Mouse (Mus musculus) heart, embryonic 15.5 days (tissue): ENCODE measurements around the gene Gm11037. TPM values are rescaled to one million over a fixed set of nuclear protein-coding genes. Genes with fewer than 3 reads are reported as not detected.
A peak's percentile ranks its signal among the peaks of the same experiment; 100 is the strongest.

Source experiments
- ATAC-seq: fragments of 200-750 bp; cut with Nextera tagmentation; replicated peaks from 2 replicates; pipeline ENCODE4 v1.8.0; 2017; ENCODE audit warnings: low read depth, moderate TSS enrichment; ENCODE audit not compliant: insufficient number of reproducible peaks, insufficient read depth, low FRiP score
- H3K27ac ChIP-seq: fragments of 300-500 bp; sonication (generic); 2 replicates; pipeline ENCODE4 v1.5.1; 2015; ENCODE audit warnings: mild to moderate bottlenecking, inconsistent platforms
- H3K27me3 ChIP-seq: fragments of 300-500 bp; sonication (generic); 2 replicates; pipeline ENCODE4 v1.6.1; 2015; ENCODE audit warnings: inconsistent platforms
- H3K36me3 ChIP-seq: fragments of 300-500 bp; sonication (generic); 2 replicates; pipeline ENCODE4 v1.6.1; 2015; ENCODE audit warnings: mild to moderate bottlenecking, inconsistent platforms
- H3K4me1 ChIP-seq: fragments of 300-500 bp; sonication (generic); replicated peaks from 2 replicates; pipeline ENCODE4 v1.6.1; 2015; ENCODE audit warnings: inconsistent platforms
- H3K4me2 ChIP-seq: fragments of 300-500 bp; sonication (generic); 2 replicates; pipeline ENCODE4 v1.6.1; 2015; ENCODE audit warnings: inconsistent platforms, mild to moderate bottlenecking, moderate library complexity
- H3K4me3 ChIP-seq: fragments of 300-500 bp; sonication (generic); 2 replicates; pipeline ENCODE4 v1.5.1; 2015; ENCODE audit warnings: mild to moderate bottlenecking, inconsistent platforms
- H3K9ac ChIP-seq: fragments of 300-500 bp; sonication (generic); 2 replicates; pipeline ENCODE4 v1.6.1; 2015; ENCODE audit warnings: mild to moderate bottlenecking, inconsistent platforms
- H3K9me3 ChIP-seq: fragments of 300-500 bp; sonication (generic); replicated peaks from 2 replicates; pipeline ENCODE4 v1.6.1; 2016; ENCODE audit warnings: inconsistent platforms
- WGBS: fragments of 180-500 bp; shearing (Covaris S2); methylation state at CpG from one replicate; pipeline ENCODE4 v1.1.7; 2015; ENCODE audit warnings: mixed read lengths; 5-methylcytosine and 5-hydroxymethylcytosine counted together
- polyA plus RNA-seq: library from polyadenylated mRNA; unstranded; fragments of >200 nt; fragmentation: Nextera tagmentation; extraction: Ambion mirVana; gene quantifications from 2 replicates; pipeline ENCODE4 v1.2.1, GENCODE M21; 2015

The Gm11037 gene
- polyA plus RNA-seq, 1 experiment from 2014 or later, result not detected

DNA sequence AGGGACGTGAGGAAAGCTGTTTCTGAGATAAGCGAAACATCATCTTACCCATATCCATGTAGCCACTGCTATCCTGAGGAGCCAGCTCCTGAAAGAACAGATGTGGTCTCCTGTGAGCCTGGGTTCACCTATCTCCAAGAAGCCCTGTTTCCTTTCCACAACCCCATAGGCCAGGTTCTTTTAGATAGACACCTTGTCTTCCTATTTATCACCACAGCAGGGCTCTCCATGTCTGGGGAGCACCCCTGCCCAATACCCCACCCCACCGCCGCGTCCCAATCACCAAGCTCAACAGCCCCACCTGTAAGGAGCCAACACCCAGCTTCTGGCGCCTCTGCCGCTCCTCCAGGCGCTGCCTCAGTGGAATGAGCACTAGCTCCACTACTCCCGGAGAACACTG lies 39.0 kb downstream of the Gm11037 start:
- H3K36me3 ChIP-seq, result no peaks in the 10 kb centered on the region
- H3K9me3 ChIP-seq, result no peaks in the 10 kb centered on the region
- no peak overlapping the region for H3K4me2 ChIP-seq
- H3K4me3 ChIP-seq, result no peak overlapping the region
- no peak overlapping the region for H3K9ac ChIP-seq
- peaks cover 42% of the 10 kb centered on the region for H3K27me3 ChIP-seq
- 44% methylated on average over 9 of the region's 9 CpGs for WGBS
- no peak for ATAC-seq
- no peak overlapping the region for H3K27ac ChIP-seq
- H3K4me1 ChIP-seq, result peaks cover 30% of the 10 kb centered on the region

DNA sequence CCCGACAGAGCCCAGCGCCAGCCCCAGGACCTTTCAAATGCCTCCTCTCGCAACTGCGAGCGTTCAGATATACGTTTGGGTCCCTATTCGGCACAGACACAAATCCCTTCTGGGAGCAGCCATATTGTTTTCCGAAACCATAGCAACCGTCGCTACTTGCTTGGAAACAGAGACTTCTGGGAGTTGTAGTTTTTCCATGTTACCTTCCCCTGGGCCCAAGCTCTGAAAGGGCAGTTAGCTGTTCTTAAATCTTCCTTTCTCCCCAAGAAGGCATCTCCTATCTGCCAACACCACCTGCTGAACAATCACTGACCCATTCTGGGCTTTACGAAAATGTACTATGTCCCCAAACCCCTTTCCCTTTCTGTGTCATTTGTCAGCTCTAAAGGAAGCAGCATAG lies 41.4 kb downstream of the Gm11037 start:
- no peak overlapping the region for H3K27ac ChIP-seq
- peak overlapping the region; percentile 76 for H3K4me2 ChIP-seq
- H3K36me3 ChIP-seq, result no peaks in the 10 kb centered on the region
- no peaks in the 10 kb centered on the region for H3K9me3 ChIP-seq
- H3K27me3 ChIP-seq, result peaks cover 38% of the 10 kb centered on the region
- peak overlapping the region; percentile 42 for H3K4me3 ChIP-seq
- peaks cover 52% of the 10 kb centered on the region for H3K4me1 ChIP-seq
- WGBS, result 5% methylated on average over 11 of the region's 11 CpGs
- no peak overlapping the region for H3K9ac ChIP-seq
- peak; percentile 47; the same call in 1 of the 2 replicates for ATAC-seq

DNA sequence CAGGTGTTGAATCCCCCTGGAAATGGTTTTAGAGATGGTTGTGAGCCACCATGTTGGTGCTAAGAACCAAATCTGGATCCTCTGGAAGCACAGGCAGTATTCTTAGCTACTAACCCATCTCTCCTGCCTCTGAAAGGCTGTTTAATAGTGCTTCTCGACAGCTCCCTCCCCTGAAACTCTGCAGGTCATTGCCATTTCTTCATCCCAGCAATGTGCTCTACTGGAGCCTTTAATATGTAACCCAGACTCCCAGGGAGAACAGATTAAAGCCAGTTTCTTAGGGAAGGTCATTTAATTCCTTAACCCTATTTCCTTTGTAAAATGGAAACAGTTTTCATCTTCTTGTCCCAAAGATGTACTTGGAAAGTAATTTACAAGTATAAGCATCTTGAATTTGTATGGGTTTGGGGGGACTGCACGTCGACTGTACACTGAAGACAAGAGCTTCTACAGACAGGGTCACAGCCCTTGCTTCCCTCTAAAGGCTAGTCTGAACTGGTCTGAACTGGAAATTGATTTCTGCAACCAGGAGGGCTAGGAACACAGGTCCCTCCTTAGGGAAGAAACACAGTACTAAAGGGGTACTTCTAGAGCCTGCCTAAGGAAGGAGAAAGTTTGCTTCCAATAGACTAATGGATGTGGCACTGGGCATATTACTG lies 42.1 kb downstream of the Gm11037 start:
- no peak overlapping the region for H3K9ac ChIP-seq
- peaks cover 35% of the 10 kb centered on the region for H3K27me3 ChIP-seq
- no peak overlapping the region for H3K4me3 ChIP-seq
- H3K9me3 ChIP-seq, result no peaks in the 10 kb centered on the region
- peaks cover 56% of the 10 kb centered on the region for H3K4me1 ChIP-seq
- H3K36me3 ChIP-seq, result no peaks in the 10 kb centered on the region
- WGBS, result 79% methylated on average over 3 of the region's 3 CpGs
- no peak overlapping the region for H3K4me2 ChIP-seq
- no peak for ATAC-seq
- H3K27ac ChIP-seq, result no peak overlapping the region

DNA sequence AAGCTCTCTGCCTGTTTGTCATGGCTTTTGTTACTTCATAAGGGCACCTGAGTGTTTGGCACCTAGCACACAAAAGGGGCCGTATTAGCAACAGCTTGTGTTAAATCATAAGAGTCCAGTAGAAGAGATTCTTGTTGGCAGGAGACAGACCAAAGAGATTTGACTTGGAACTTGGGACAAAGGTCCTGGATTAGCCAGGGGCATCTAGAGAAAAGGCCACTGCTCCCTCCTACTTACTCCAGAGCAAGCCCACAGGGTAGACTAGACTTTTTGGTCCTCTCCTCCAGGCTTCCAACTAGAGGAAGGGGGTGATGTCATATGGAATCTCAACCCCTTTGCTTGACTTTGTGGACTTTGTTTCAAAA lies 42.6 kb downstream of the Gm11037 start:
- Histone ChIP-seq H3K4me2 (0 out of 2 replicates have a peak overlapping the region, but pooled peaks have one; percentile 93), H3K9me3 (no peaks in the 10 kb centered on the region), H3K4me1 (peaks cover 55% of the 10 kb centered on the region), H3K4me3 (no peak overlapping the region), H3K9ac (no peak overlapping the region), H3K27ac (no peak overlapping the region), H3K27me3 (peaks cover 30% of the 10 kb centered on the region), H3K36me3 (no peaks in the 10 kb centered on the region)
- 98% methylated on average over 1 of the region's 1 CpGs for WGBS
- ATAC-seq, result no peak

DNA sequence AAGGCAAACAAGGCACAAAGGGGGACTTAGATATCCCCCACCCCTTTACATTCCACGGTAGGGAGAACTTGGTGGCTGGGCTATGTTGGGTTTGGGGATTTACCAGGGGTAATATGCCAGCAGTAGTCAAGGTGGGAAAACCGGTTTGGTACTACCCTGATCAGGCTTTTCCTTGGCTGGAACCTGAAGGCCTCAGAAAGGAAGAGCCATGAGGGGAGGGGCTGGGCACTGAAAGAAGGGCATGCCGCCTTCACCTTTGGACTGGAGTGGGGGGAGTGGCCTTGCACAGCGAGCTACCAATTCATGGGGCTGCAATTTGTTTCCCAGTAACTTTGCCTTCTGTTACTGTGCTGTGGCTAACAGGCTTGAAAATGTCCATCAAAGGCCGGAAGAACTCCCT lies 43.2 kb downstream of the Gm11037 start:
- peaks cover 25% of the 10 kb centered on the region for H3K27me3 ChIP-seq
- no peaks in the 10 kb centered on the region for H3K36me3 ChIP-seq
- H3K4me3 ChIP-seq, result no peak overlapping the region
- 60% methylated on average over 5 of the region's 5 CpGs for WGBS
- no peak overlapping the region for H3K9ac ChIP-seq
- no peaks in the 10 kb centered on the region for H3K9me3 ChIP-seq
- no peak overlapping the region for H3K27ac ChIP-seq
- H3K4me2 ChIP-seq, result peak overlapping the region; percentile 93; the same call in 1 of the 2 replicates
- no peak for ATAC-seq
- H3K4me1 ChIP-seq, result peaks cover 51% of the 10 kb centered on the region

DNA sequence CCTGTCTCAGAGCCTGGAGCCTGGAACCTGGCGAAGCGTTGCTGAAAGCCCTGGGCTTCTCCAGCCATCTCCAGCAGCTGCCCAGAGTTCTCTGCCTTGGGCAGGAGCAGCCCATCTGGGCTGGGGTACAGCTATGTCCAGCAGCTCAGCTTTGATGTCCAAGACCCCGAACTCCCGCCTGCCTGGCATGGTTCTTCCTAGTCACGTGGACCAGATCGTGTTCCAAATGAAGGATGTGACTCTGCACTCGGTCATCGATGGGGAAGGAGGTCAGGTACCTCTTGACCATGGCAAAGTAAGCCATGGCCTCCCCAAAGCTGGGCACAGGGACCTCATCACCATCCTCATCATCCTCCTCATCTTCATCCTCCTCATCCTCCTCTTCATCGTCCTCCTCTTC lies 44.6 kb downstream of the Gm11037 start:
- H3K36me3 ChIP-seq, result no peaks in the 10 kb centered on the region
- no peak for ATAC-seq
- no peaks in the 10 kb centered on the region for H3K9me3 ChIP-seq
- peaks cover 10% of the 10 kb centered on the region for H3K27me3 ChIP-seq
- peak overlapping the region; percentile 78 for H3K4me3 ChIP-seq
- 0 out of 2 replicates have a peak overlapping the region, but pooled peaks have one; percentile 96 for H3K9ac ChIP-seq
- peak overlapping the region; percentile 93 for H3K4me2 ChIP-seq
- peaks cover 47% of the 10 kb centered on the region for H3K4me1 ChIP-seq
- no peak overlapping the region for H3K27ac ChIP-seq
- WGBS, result 90% methylated on average over 9 of the region's 9 CpGs

DNA sequence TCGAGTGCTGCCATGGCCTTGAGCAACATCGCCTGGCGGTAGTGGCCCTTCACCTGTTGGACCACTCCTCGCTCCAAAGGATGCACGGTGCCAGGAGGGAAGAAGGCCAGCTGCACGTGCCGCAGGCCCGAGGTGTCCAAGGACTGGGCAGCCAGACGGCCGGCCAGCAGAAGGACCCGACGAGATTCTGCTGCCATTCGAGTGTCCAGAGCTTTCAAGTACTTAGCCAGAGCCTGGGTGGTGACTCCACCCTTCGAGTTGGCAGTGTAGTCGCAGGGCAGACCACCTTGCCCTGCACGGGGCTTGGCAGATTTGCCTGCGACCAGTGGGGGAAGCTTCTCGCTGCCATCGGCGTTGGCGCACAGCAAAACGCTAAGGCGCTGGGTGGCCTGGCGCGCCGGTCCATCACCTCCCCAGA lies 45.5 kb downstream of the Gm11037 start:
- Histone ChIP-seq H3K27ac (peak overlapping the region; percentile 89; the same call in 1 of the 2 replicates), H3K4me1 (peaks cover 47% of the 10 kb centered on the region), H3K27me3 (peaks cover 1% of the 10 kb centered on the region), H3K4me3 (peak overlapping the region; percentile 78), H3K9me3 (no peaks in the 10 kb centered on the region), H3K9ac (peak overlapping the region; percentile 96), H3K4me2 (peak overlapping the region; percentile 93), H3K36me3 (no peaks in the 10 kb centered on the region)
- WGBS, result 30% methylated on average over 26 of the region's 26 CpGs
- ATAC-seq, result peak; percentile 8; the same call in 1 of the 2 replicates

DNA sequence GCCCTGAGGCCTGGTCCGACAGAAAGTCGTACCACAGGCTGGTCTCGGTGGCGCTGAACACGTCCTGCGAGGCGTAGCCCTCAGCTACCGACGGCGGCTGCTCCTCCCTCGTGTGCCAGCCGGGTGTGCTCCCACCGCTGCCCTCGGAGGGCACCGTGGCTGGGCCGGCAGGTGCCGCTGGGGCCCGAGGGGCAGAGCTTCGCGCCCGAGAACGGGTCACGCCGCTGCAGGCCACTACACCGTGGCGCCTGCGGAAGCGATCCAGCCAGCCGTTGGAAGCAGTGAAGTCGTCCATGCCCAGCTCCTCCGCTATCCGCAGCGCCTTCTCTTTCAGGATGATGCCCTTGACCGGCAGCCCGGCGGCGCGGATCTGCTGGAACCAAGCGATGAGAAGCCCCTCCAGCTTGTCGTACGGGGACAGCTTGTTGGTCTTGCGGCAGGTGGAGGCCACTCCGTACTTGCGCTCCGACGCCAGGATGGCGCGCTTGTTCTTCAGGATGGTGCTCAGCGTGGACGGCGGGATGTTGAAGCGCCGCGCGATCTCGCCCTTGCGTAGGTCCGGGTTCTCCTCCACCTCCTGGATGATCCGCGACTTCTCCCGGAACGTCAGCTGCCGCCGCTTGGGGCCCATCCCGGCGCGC lies 46.1 kb downstream of the Gm11037 start:
- H3K4me2 ChIP-seq, result peak overlapping the region; percentile 93
- no peaks in the 10 kb centered on the region for H3K9me3 ChIP-seq
- peak; percentile 53 for ATAC-seq
- no peaks in the 10 kb centered on the region for H3K36me3 ChIP-seq
- 0% methylated on average over 67 of the region's 67 CpGs for WGBS
- H3K4me1 ChIP-seq, result peaks cover 44% of the 10 kb centered on the region
- H3K9ac ChIP-seq, result peak overlapping the region; percentile 96
- H3K4me3 ChIP-seq, result peak overlapping the region; percentile 78
- H3K27ac ChIP-seq, result peak overlapping the region; percentile 89
- no peaks in the 10 kb centered on the region for H3K27me3 ChIP-seq

DNA sequence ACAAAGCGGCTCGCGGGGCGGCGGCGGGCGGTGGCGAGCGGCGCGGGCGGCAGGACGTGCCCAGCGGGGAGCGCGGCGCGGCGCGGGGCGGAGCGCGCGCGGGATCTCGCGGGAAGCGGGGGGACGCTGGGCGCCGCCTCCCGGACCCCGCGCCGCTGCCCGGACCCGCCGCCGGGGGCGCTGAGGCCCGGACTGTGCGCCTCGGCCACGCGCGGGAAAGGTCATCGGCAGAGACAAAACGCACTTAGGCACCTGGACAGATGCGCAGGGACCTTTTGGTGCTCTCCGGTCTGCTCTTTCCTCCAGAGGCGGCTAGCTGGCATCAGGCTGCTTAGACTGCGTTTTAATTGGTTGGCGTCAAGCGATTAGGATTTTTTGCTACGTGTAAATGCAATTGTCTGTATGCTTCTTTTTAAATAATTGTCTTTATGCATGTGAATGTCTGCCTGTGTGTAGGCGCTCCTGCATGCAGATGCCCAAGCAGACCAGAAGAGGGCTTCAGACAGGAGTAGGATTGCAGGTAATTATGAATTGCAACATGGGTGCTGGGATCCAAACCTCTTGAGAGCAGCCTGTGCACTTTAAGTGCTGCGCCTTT lies 46.8 kb downstream of the Gm11037 start, which contains the start of gene Cenpb:
Cenpb (minus strand) TSS at position 78 of the 598 bp plus-strand sequence.
- Histone ChIP-seq H3K36me3 (no peaks in the 10 kb centered on the region), H3K27ac (peak within 1 kb of the TSS; percentile 89), H3K4me3 (peak within 1 kb of the TSS; percentile 78), H3K9ac (peak within 1 kb of the TSS; percentile 96), H3K27me3 (no peaks in the 10 kb centered on the region), H3K4me2 (peak within 1 kb of the TSS; percentile 93), H3K4me1 (peaks cover 38% of the 10 kb centered on the region), H3K9me3 (no peaks in the 10 kb centered on the region)
- 2% methylated on average over 54 of the region's 57 CpGs for WGBS
- peak; percentile 89 for ATAC-seq
